Mouse (Mus musculus) liver, adult 2 months (tissue): ENCODE data around the gene Cacna2d3.

Experiments
- CTCF ChIP-seq: fragments of 200-500 bp; IDR thresholded peaks from 2 replicates; pipeline ENCODE4 v1.5.1; 2011; ENCODE audit warnings: low read depth, low read length, control low read depth
- POLR2A ChIP-seq: fragments of 200-500 bp; IDR thresholded peaks from 2 replicates; pipeline ENCODE4 v1.6.1; 2011; ENCODE audit warnings: low read length, control low read depth; ENCODE audit not compliant: insufficient read depth; ENCODE audit errors: extremely low read depth

DNA sequence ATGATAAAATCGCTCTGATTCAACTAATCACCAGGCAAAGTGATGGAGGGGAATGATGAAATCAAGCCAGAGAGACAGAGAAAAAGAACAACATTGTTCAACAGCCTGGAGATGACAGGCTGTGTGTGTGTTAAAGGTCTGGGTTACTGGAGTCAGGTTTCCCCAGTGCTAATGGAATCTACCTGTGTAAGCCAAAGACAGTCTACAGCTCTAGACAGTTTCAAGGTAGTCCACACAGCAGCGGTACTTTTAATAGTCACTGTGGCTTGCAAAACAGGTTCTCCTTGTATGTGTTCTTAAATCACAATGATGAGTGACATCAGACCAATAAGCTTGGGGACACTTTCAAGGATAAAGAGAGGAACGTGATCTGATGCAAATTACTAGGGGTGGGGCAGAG, 191.1 kb downstream of the Cacna2d3 start:
- no peak for TF ChIP-seq POLR2A
- TF ChIP-seq CTCF = no peak
